Mouse (Mus musculus): ENCODE data around the gene Apbb1. TPM values are rescaled to one million over a fixed set of nuclear protein-coding genes. Genes with fewer than 3 reads are reported as not detected.

The Apbb1 gene
- total and polyA plus RNA-seq, 2 experiments from 2014 or later = 350 to 451 TPM

GRCm38 (mm10) chr7:105588325-105588912, 7.0 kb upstream of the Apbb1 start:
- no peak overlapping the region for H3K4me3 ChIP-seq (ENCODE audit: low read depth, low read length)
- no peaks in the 10 kb centered on the region for H3K27me3 ChIP-seq (ENCODE audit: insufficient read depth, low read length)
- no peak overlapping the region for H3K27ac ChIP-seq (ENCODE audit: low read depth, low read length)
- no peak for TF ChIP-seq CTCF (IDR thresholded peaks at IDR 0.05; ENCODE audit: low read depth)
- no peaks in the 10 kb centered on the region for H3K4me1 ChIP-seq (ENCODE audit: insufficient read depth)
- H3K4me2 ChIP-seq (ENCODE audit: low read depth) = no peak overlapping the region
- WGBS = 65% methylated on average over 9 of the region's 9 CpGs
- DNase-seq = no peak
- H3K36me3 ChIP-seq (ENCODE audit: insufficient read depth) = no peaks in the 10 kb centered on the region
- no peaks in the 10 kb centered on the region for H3K9me3 ChIP-seq (ENCODE audit: low read length)
- H3K9ac ChIP-seq = no peak overlapping the region
- ATAC-seq = no peak

- H3K36me3 ChIP-seq (ENCODE audit: insufficient read depth) = no peaks in the 10 kb centered on the region
- H3K27me3 ChIP-seq (ENCODE audit: insufficient read depth, low read length) = no peaks in the 10 kb centered on the region
- peak overlapping the region; percentile 97 for H3K27ac ChIP-seq (ENCODE audit: low read depth, low read length)
- peak overlapping the region; percentile 66 for H3K4me2 ChIP-seq (ENCODE audit: low read depth)
- H3K9ac ChIP-seq = no peak overlapping the region
- H3K4me1 ChIP-seq (ENCODE audit: insufficient read depth) = peaks cover 10% of the 10 kb centered on the region
- no peak for TF ChIP-seq CTCF (IDR thresholded peaks at IDR 0.05; ENCODE audit: low read depth)
- H3K4me3 ChIP-seq (ENCODE audit: low read depth, low read length) = peak overlapping the region; percentile 84
- ATAC-seq (no peak), DNase-seq (no peak)
- H3K9me3 ChIP-seq (ENCODE audit: low read length) = no peaks in the 10 kb centered on the region
- WGBS = 58% methylated on average over 2 of the region's 2 CpGs
These were observed 506 bp upstream of the Apbb1 start for GRCm38 (mm10) chr7:105581959-105582358.

GRCm38 (mm10) chr7:105580627-105581089, 795 bp downstream of the Apbb1 start:
- DNase-seq = no peak
- peak overlapping the region; percentile 97 for H3K27ac ChIP-seq (ENCODE audit: low read depth, low read length)
- TF ChIP-seq CTCF (IDR thresholded peaks at IDR 0.05; ENCODE audit: low read depth) = no peak
- H3K9ac ChIP-seq = peak overlapping the region; percentile 95
- no peaks in the 10 kb centered on the region for H3K27me3 ChIP-seq (ENCODE audit: insufficient read depth, low read length)
- H3K4me2 ChIP-seq (ENCODE audit: low read depth) = peak overlapping the region; percentile 66
- peak overlapping the region; percentile 84 for H3K4me3 ChIP-seq (ENCODE audit: low read depth, low read length)
- H3K4me1 ChIP-seq (ENCODE audit: insufficient read depth) = peaks cover 10% of the 10 kb centered on the region
- no peaks in the 10 kb centered on the region for H3K9me3 ChIP-seq (ENCODE audit: low read length)
- WGBS = 4% methylated on average over 16 of the region's 22 CpGs
- no peaks in the 10 kb centered on the region for H3K36me3 ChIP-seq (ENCODE audit: insufficient read depth)
- ATAC-seq = peak; percentile 51

- ATAC-seq (no peak), DNase-seq (no peak)
- no peak for TF ChIP-seq CTCF (IDR thresholded peaks at IDR 0.05; ENCODE audit: low read depth)
- H3K27ac ChIP-seq (ENCODE audit: low read depth, low read length) = no peak overlapping the region
- H3K27me3 ChIP-seq (ENCODE audit: insufficient read depth, low read length) = no peaks in the 10 kb centered on the region
- no peaks in the 10 kb centered on the region for H3K9me3 ChIP-seq (ENCODE audit: low read length)
- H3K4me1 ChIP-seq (ENCODE audit: insufficient read depth) = peaks cover 10% of the 10 kb centered on the region
- peaks cover 14% of the 10 kb centered on the region for H3K36me3 ChIP-seq (ENCODE audit: insufficient read depth)
- H3K4me3 ChIP-seq (ENCODE audit: low read depth, low read length) = no peak overlapping the region
- 76% methylated on average over 2 of the region's 2 CpGs for WGBS
- H3K9ac ChIP-seq = no peak overlapping the region
- no peak overlapping the region for H3K4me2 ChIP-seq (ENCODE audit: low read depth)
These were observed 3.0 kb downstream of the Apbb1 start for GRCm38 (mm10) chr7:105578481-105578880.

- Histone ChIP-seq H3K27me3 (ENCODE audit: insufficient read depth, low read length) (no peaks in the 10 kb centered on the region), H3K4me3 (ENCODE audit: low read depth, low read length) (no peak overlapping the region), H3K9me3 (ENCODE audit: low read length) (no peaks in the 10 kb centered on the region), H3K9ac (no peak overlapping the region), H3K27ac (ENCODE audit: low read depth, low read length) (no peak overlapping the region), H3K36me3 (ENCODE audit: insufficient read depth) (peaks cover 24% of the 10 kb centered on the region), H3K4me2 (ENCODE audit: low read depth) (no peak overlapping the region), H3K4me1 (ENCODE audit: insufficient read depth) (peaks cover 10% of the 10 kb centered on the region)
- TF ChIP-seq CTCF (IDR thresholded peaks at IDR 0.05; ENCODE audit: low read depth) = no peak
- ATAC-seq (no peak), DNase-seq (no peak)
- whole genome bisulfite sequencing = 96% methylated on average over 6 of the region's 6 CpGs
These were observed 4.0 kb downstream of the Apbb1 start for GRCm38 (mm10) chr7:105577377-105577871.

GRCm38 (mm10) chr7:105576166-105576748, 5.2 kb downstream of the Apbb1 start:
- ATAC-seq = no peak
- peaks cover 25% of the 10 kb centered on the region for H3K36me3 ChIP-seq (ENCODE audit: insufficient read depth)
- H3K4me3 ChIP-seq (ENCODE audit: low read depth, low read length) = no peak overlapping the region
- H3K4me2 ChIP-seq (ENCODE audit: low read depth) = no peak overlapping the region
- TF ChIP-seq CTCF (IDR thresholded peaks at IDR 0.05; ENCODE audit: low read depth) = no peak
- H3K4me1 ChIP-seq (ENCODE audit: insufficient read depth) = peaks cover 10% of the 10 kb centered on the region
- no peaks in the 10 kb centered on the region for H3K9me3 ChIP-seq (ENCODE audit: low read length)
- DNase-seq = no peak
- H3K27me3 ChIP-seq (ENCODE audit: insufficient read depth, low read length) = no peaks in the 10 kb centered on the region
- H3K27ac ChIP-seq (ENCODE audit: low read depth, low read length) = no peak overlapping the region
- 73% methylated on average over 3 of the region's 3 CpGs for WGBS
- no peak overlapping the region for H3K9ac ChIP-seq

GRCm38 (mm10) chr7:105574537-105574936, 6.9 kb downstream of the Apbb1 start:
- H3K9me3 ChIP-seq (ENCODE audit: low read length) = no peaks in the 10 kb centered on the region
- H3K36me3 ChIP-seq (ENCODE audit: insufficient read depth) = peaks cover 25% of the 10 kb centered on the region
- TF ChIP-seq CTCF (IDR thresholded peaks at IDR 0.05; ENCODE audit: low read depth) = no peak
- no peak overlapping the region for H3K4me3 ChIP-seq (ENCODE audit: low read depth, low read length)
- no peaks in the 10 kb centered on the region for H3K27me3 ChIP-seq (ENCODE audit: insufficient read depth, low read length)
- H3K4me2 ChIP-seq (ENCODE audit: low read depth) = no peak overlapping the region
- H3K27ac ChIP-seq (ENCODE audit: low read depth, low read length) = no peak overlapping the region
- DNase-seq (no peak), ATAC-seq (peak; percentile 7; the same call in 1 of the 2 replicates)
- no peak overlapping the region for H3K9ac ChIP-seq
- 89% methylated on average over 4 of the region's 4 CpGs for WGBS
- H3K4me1 ChIP-seq (ENCODE audit: insufficient read depth) = peaks cover 22% of the 10 kb centered on the region

Data from forebrain, postnatal 0 days (tissue).